Mouse (Mus musculus) CD4-positive helper T cell, adult 2 months (primary cell): Measurements from ENCODE around the gene Eng.

Experiments
- DNase-seq: peaks from one replicate; pipeline ENCODE4 v3.0.0-alpha.2; 2012; ENCODE audit warnings: low read depth, missing footprints, low spot score

Gene Eng

GRCm38 (mm10) chr2:32731911-32732310 lies 85.5 kb downstream of the Eng start:
- no peak for DNase-seq
